Mouse (Mus musculus) olfactory bulb, adult 2 months (tissue): ENCODE data around the gene Impdh1. TPM values are rescaled to one million over a fixed set of nuclear protein-coding genes. Genes with fewer than 3 reads are reported as not detected.

ENCODE experiments used
- H3K27ac ChIP-seq: fragments of 200-500 bp; 2 replicates; pipeline ENCODE4 v1.5.1; 2012; ENCODE audit warnings: low read depth, low read length; ENCODE audit not compliant: insufficient read depth
- H3K4me1 ChIP-seq: fragments of 200-500 bp; 2 replicates; pipeline ENCODE4 v1.6.1; 2012; ENCODE audit warnings: low read length; ENCODE audit not compliant: control insufficient read depth, insufficient read depth
- H3K4me3 ChIP-seq: fragments of 200-500 bp; 2 replicates; pipeline ENCODE4 v1.5.1; 2012; ENCODE audit warnings: mild to moderate bottlenecking, low read depth, low read length, moderate library complexity; ENCODE audit not compliant: insufficient read depth
- CTCF ChIP-seq: fragments of 200-500 bp; IDR thresholded peaks from 2 replicates; pipeline ENCODE4 v1.5.1; 2012; ENCODE audit warnings: low read depth, mild to moderate bottlenecking, low read length, moderate library complexity; ENCODE audit not compliant: insufficient read depth
- POLR2A ChIP-seq: fragments of 200-500 bp; IDR thresholded peaks from 2 replicates; pipeline ENCODE4 v1.6.1; 2012; ENCODE audit warnings: mild to moderate bottlenecking, low read depth, low read length, moderate library complexity; ENCODE audit not compliant: insufficient read depth
- WGBS: fragments of 180-500 bp; shearing (Covaris S2); methylation state at CpG from one replicate; pipeline ENCODE4 v1.1.7; 2018; 5-methylcytosine and 5-hydroxymethylcytosine counted together
- polyA plus RNA-seq: library from polyadenylated mRNA; stranded (reverse); fragments of >200 nt; gene quantifications from 2 replicates; pipeline ENCODE4 v1.2.4, GENCODE M21; 2012; ENCODE audit warnings: low replicate concordance; ENCODE audit not compliant: missing spikeins, insufficient read depth, insufficient read length

Impdh1 gene
- polyA plus RNA-seq, 1 experiment = not detected

- TF ChIP-seq POLR2A (peak; percentile 34), CTCF (no peak)
- under 1% methylated on average over 79 of the region's 79 CpGs for WGBS
Measured at GRCm38 (mm10) chr6:29178888-29179658, 37.1 kb downstream of the Impdh1 start, which contains the start of gene Prrt4. Prrt4 (minus strand) TSS chr6:29179584.

GRCm38 (mm10) chr6:29177901-29178879, 38.0 kb downstream of the Impdh1 start:
- 33% methylated on average over 17 of the region's 17 CpGs for WGBS

More at GRCm38 (mm10) chr6:29178888-29179658, 37.1 kb downstream of the Impdh1 start, which contains the start of gene Prrt4:
- peak within 1 kb of the TSS; percentile 47 for H3K27ac ChIP-seq
- peaks cover 13% of the 10 kb centered on the region for H3K4me1 ChIP-seq
- peak within 1 kb of the TSS; percentile 58 for H3K4me3 ChIP-seq

GRCm38 (mm10) chr6:29175113-29175512, 41.1 kb downstream of the Impdh1 start:
- no peak overlapping the region for H3K27ac ChIP-seq
- H3K4me1 ChIP-seq = peaks cover 25% of the 10 kb centered on the region
- 88% methylated on average over 3 of the region's 3 CpGs for WGBS
- no peak for TF ChIP-seq POLR2A
- no peak for TF ChIP-seq CTCF
- H3K4me3 ChIP-seq = no peak overlapping the region

More at GRCm38 (mm10) chr6:29177901-29178879, 38.0 kb downstream of the Impdh1 start:
- Histone ChIP-seq H3K27ac (peak overlapping the region; percentile 47), H3K4me3 (peak overlapping the region; percentile 58), H3K4me1 (peaks cover 13% of the 10 kb centered on the region)
- TF ChIP-seq CTCF (no peak), POLR2A (no peak)

DNA sequence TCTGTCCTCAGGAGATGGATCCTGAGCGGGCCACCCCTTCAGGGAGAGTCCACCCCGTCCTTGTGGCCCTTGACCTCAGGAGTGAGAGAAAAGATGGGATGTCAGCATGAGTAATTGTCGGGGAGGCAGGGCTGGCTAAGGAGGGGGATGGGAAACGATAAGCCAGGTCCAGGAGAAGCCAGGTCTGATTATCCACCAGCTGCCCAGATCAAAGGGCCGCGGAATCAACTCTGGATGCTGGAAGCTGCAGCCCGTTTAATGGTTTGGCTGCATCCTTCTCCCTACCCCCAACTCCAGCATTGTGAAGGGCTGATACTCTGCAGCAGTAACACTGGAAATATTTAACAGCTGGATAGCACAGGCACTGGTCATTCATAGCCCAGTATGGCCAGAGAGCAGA, 41.8 kb downstream of the Impdh1 start:
- Histone ChIP-seq H3K4me3 (no peak overlapping the region), H3K27ac (no peak overlapping the region), H3K4me1 (peaks cover 29% of the 10 kb centered on the region)
- TF ChIP-seq CTCF = no peak
- no peak for TF ChIP-seq POLR2A
- 61% methylated on average over 7 of the region's 7 CpGs for WGBS

DNA sequence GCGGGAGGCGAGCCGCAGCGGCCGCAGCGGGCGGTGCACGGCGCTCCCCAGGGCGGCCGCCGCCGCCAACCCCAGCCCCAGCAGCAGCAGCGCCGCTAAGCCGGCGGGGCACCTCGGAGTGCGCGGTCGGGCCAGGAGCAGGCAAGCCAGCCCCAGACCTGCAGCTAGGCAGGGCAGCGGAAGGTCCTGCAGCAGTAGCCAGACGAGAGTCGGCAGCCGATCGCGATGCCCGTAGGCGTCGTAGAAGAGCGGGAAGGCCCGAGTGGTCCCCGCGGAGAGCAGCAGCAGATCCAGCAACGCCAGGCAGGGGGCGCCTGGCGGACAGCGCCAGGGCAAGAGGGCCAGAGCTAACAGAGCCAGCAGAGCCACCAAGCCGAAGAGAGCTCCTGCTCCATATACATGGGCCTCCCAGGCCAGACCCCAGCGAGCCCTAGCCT, 45.2 kb downstream of the Impdh1 start:
- TF ChIP-seq POLR2A (no peak), CTCF (peak; percentile 93)
- WGBS = 2% methylated on average over 40 of the region's 40 CpGs
- Histone ChIP-seq H3K4me1 (peaks cover 19% of the 10 kb centered on the region), H3K4me3 (peak overlapping the region; percentile 55), H3K27ac (no peak overlapping the region)

- Histone ChIP-seq H3K4me3 (peak overlapping the region; percentile 55), H3K4me1 (peaks cover 19% of the 10 kb centered on the region), H3K27ac (no peak overlapping the region)
- TF ChIP-seq CTCF = no peak
- no peak for TF ChIP-seq POLR2A
- 11% methylated on average over 63 of the region's 63 CpGs for WGBS
Measured at GRCm38 (mm10) chr6:29170063-29170921, 45.9 kb downstream of the Impdh1 start.

- Histone ChIP-seq H3K4me1 (peaks cover 19% of the 10 kb centered on the region), H3K4me3 (no peak overlapping the region), H3K27ac (no peak overlapping the region)
- no peak for TF ChIP-seq CTCF
- no peak for TF ChIP-seq POLR2A
- WGBS = 55% methylated on average over 12 of the region's 12 CpGs
Measured at GRCm38 (mm10) chr6:29169675-29170062, 46.5 kb downstream of the Impdh1 start.

- Histone ChIP-seq H3K4me1 (peaks cover 19% of the 10 kb centered on the region), H3K27ac (no peak overlapping the region), H3K4me3 (no peak overlapping the region)
- TF ChIP-seq CTCF (no peak), POLR2A (no peak)
- WGBS = 71% methylated on average over 2 of the region's 2 CpGs
Measured at GRCm38 (mm10) chr6:29168871-29169270, 47.3 kb downstream of the Impdh1 start.
